Mouse (Mus musculus) embryonic facial prominence, embryonic 10.5 days (tissue): ENCODE data around the gene Ltbp4. TPM values are rescaled to one million over a fixed set of nuclear protein-coding genes. Genes with fewer than 3 reads are reported as not detected.

Experiments used
- DNase-seq: peaks from one replicate; pipeline ENCODE4 v3.0.0-alpha.2; 2017; ENCODE audit warnings: low spot score
- H3K27ac ChIP-seq: fragments of 300-500 bp; sonication (generic); replicated peaks from 2 replicates; pipeline ENCODE4 v1.5.1; 2016; ENCODE audit warnings: mild to moderate bottlenecking
- H3K27me3 ChIP-seq: fragments of 300-500 bp; sonication (generic); replicated peaks from 2 replicates; pipeline ENCODE4 v1.6.1; 2016; ENCODE audit warnings: low read depth, mild to moderate bottlenecking; ENCODE audit not compliant: poor library complexity, severe bottlenecking
- H3K36me3 ChIP-seq: fragments of 300-500 bp; sonication (generic); replicated peaks from 2 replicates; pipeline ENCODE4 v1.6.1; 2016; ENCODE audit warnings: mild to moderate bottlenecking, moderate library complexity
- H3K4me1 ChIP-seq: fragments of 300-500 bp; sonication (generic); 2 replicates; pipeline ENCODE4 v1.6.1; 2016
- H3K4me3 ChIP-seq: fragments of 300-500 bp; sonication (generic); 2 replicates; pipeline ENCODE4 v1.5.1; 2016; ENCODE audit warnings: mild to moderate bottlenecking, moderate library complexity
- H3K9me3 ChIP-seq: fragments of 300-500 bp; sonication (generic); 2 replicates; pipeline ENCODE4 v1.6.1; 2016; ENCODE audit warnings: mild to moderate bottlenecking
- WGBS: fragments of 180-500 bp; shearing (Covaris S2); methylation state at CpG from one replicate; pipeline ENCODE4 v1.1.7; 2016; 5-methylcytosine and 5-hydroxymethylcytosine counted together
- polyA plus RNA-seq: library from polyadenylated mRNA; unstranded; fragments of >200 nt; fragmentation: Nextera tagmentation; extraction: Ambion mirVana; gene quantifications from 2 replicates; pipeline ENCODE4 v1.2.1, GENCODE M21; 2016

Gene Ltbp4
- polyA plus RNA-seq, 1 experiment from 2014 or later, result 8.8 TPM

GRCm38 (mm10) chr7:27323001-27323400, 14.5 kb downstream of the Ltbp4 start:
- Histone ChIP-seq H3K27me3 (peaks cover 76% of the 10 kb centered on the region), H3K36me3 (no peaks in the 10 kb centered on the region), H3K27ac (no peak overlapping the region), H3K4me1 (peaks cover 26% of the 10 kb centered on the region), H3K4me3 (no peak overlapping the region), H3K9me3 (no peaks in the 10 kb centered on the region)
- no peak for DNase-seq
- WGBS, result 90% methylated on average over 5 of the region's 5 CpGs

DNA sequence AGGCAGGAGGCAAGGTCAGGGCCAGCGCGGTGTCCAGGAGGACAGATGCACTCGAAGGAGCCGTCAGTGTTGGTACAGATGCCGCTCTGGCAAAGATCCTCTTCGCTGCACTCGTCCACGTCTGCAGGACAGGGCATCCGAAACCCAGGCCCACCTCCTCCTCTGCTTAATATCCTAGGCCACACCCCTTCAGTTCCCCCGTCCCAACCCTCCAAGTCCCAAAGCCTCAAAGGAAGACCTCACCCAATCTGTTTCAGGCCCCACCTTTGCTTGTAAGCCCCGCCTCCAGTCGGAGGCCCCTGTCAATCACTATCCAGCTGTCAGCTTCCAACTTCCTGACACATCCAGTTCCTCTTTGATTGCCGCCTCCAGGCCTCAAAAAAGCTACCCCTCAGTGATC, 15.2 kb downstream of the Ltbp4 start:
- Histone ChIP-seq H3K9me3 (no peaks in the 10 kb centered on the region), H3K4me3 (no peak overlapping the region; the same call in 1 of the 2 replicates), H3K27ac (no peak overlapping the region), H3K36me3 (no peaks in the 10 kb centered on the region), H3K27me3 (peaks cover 69% of the 10 kb centered on the region), H3K4me1 (peaks cover 26% of the 10 kb centered on the region)
- DNase-seq, result no peak
- WGBS, result 14% methylated on average over 13 of the region's 13 CpGs

DNA sequence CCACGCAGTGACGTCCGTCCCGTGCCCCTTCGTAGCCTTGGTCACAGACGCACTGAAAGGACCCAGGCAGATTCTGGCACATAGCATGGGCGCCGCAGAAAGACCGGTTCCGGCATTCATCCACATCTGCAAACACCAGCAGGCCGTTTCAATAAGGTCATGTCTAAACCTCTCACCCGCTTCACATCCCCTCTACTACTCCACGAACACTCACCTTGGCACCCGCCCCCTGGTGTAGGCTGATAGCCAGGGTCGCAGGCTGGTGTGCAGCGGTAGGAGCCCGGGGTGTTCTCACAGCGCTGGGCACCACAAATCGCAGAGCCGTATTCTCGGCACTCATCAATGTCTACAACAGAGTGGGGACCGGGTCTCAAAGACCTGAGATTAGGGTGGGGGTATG, 18.1 kb downstream of the Ltbp4 start:
- peaks cover 40% of the 10 kb centered on the region for H3K27me3 ChIP-seq
- no peak overlapping the region for H3K4me3 ChIP-seq
- no peak for DNase-seq
- H3K4me1 ChIP-seq, result peaks cover 13% of the 10 kb centered on the region
- H3K36me3 ChIP-seq, result no peaks in the 10 kb centered on the region
- peaks cover 2% of the 10 kb centered on the region; the same call in 1 of the 2 replicates for H3K9me3 ChIP-seq
- no peak overlapping the region for H3K27ac ChIP-seq
- WGBS, result 91% methylated on average over 22 of the region's 22 CpGs

GRCm38 (mm10) chr7:27315958-27316357, 21.5 kb downstream of the Ltbp4 start:
- peak; percentile 49 for DNase-seq
- WGBS, result 33% methylated on average over 7 of the region's 7 CpGs

DNA sequence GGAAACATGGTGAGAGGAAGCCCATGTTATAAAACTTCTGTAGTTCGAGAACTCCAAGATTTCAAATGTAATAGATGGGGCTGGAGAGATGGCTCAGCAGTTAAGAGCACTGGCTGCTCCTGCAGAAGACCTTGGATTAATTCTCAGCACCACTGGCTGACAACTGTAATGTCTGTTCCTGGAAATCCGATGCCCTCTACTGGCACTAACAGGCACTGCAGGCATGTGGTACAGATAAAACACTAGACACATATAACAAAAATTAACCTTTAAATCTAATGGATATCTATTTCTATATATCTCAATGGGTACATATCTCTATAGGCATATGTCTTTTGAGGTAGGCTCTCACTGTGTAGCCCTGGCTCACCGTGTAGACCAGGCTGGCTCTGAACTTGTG, 23.1 kb downstream of the Ltbp4 start:
- WGBS, result 90% methylated on average over 3 of the region's 3 CpGs

More at GRCm38 (mm10) chr7:27315958-27316357, 21.5 kb downstream of the Ltbp4 start:
- H3K36me3 ChIP-seq, result no peaks in the 10 kb centered on the region; the same call in 1 of the 2 replicates
- peaks cover 18% of the 10 kb centered on the region for H3K27me3 ChIP-seq
- peaks cover 20% of the 10 kb centered on the region for H3K9me3 ChIP-seq
- H3K27ac ChIP-seq, result no peak overlapping the region
- H3K4me1 ChIP-seq, result peaks cover 7% of the 10 kb centered on the region
- H3K4me3 ChIP-seq, result no peak overlapping the region

GRCm38 (mm10) chr7:27311651-27312284, 25.7 kb downstream of the Ltbp4 start:
- Histone ChIP-seq H3K4me3 (no peak overlapping the region), H3K4me1 (peaks cover 32% of the 10 kb centered on the region), H3K27ac (no peak overlapping the region), H3K9me3 (peaks cover 20% of the 10 kb centered on the region), H3K27me3 (peaks cover 41% of the 10 kb centered on the region), H3K36me3 (no peaks in the 10 kb centered on the region; the same call in 1 of the 2 replicates)
- DNase-seq, result no peak
- WGBS, result 91% methylated on average over 12 of the region's 12 CpGs

More for the DNA sequence above, 23.1 kb downstream of the Ltbp4 start:
- Histone ChIP-seq H3K27ac (no peak overlapping the region), H3K4me3 (no peak overlapping the region), H3K27me3 (peaks cover 28% of the 10 kb centered on the region), H3K4me1 (peaks cover 15% of the 10 kb centered on the region), H3K36me3 (no peaks in the 10 kb centered on the region; the same call in 1 of the 2 replicates), H3K9me3 (peaks cover 20% of the 10 kb centered on the region)
- DNase-seq, result no peak

DNA sequence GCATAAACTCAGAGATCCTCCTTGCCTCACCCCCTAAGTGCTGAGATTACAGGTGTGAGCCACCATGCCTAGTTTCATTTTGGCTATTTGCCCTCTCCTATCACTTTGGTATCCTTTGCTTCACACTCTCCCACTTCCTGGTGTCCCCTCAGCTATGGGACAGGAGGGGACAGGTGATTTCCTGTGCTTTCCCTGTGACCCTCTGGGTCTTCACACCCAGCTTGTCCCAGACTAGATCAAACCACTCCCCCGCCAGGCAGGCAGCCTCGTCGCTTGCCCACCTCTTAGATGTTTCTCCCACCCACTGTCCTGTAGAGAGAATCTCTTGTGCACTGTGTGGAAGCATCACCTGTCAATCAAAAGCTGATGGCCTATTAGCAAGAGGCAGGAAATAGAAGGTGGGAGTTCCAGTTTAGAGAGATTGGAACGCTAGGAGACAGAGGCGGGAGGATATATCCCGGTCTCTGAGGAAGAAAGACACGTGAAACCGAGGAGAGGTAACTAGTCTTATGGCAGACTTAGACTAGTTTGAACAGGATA, 26.4 kb downstream of the Ltbp4 start:
- no peak overlapping the region for H3K27ac ChIP-seq
- H3K27me3 ChIP-seq, result peaks cover 41% of the 10 kb centered on the region
- H3K9me3 ChIP-seq, result peaks cover 20% of the 10 kb centered on the region
- H3K36me3 ChIP-seq, result no peaks in the 10 kb centered on the region; the same call in 1 of the 2 replicates
- no peak for DNase-seq
- 45% methylated on average over 8 of the region's 8 CpGs for WGBS
- no peak overlapping the region for H3K4me3 ChIP-seq
- H3K4me1 ChIP-seq, result peaks cover 29% of the 10 kb centered on the region

- peaks cover 44% of the 10 kb centered on the region for H3K27me3 ChIP-seq
- H3K4me3 ChIP-seq, result peak overlapping the region; percentile 49
- DNase-seq, result no peak
- 7% methylated on average over 17 of the region's 17 CpGs for WGBS
- H3K27ac ChIP-seq, result no peak overlapping the region
- peaks cover 20% of the 10 kb centered on the region for H3K9me3 ChIP-seq
- H3K36me3 ChIP-seq, result no peaks in the 10 kb centered on the region; the same call in 1 of the 2 replicates
- H3K4me1 ChIP-seq, result peaks cover 26% of the 10 kb centered on the region
Observed at GRCm38 (mm10) chr7:27310306-27310705, 27.2 kb downstream of the Ltbp4 start.

GRCm38 (mm10) chr7:27309832-27310231, 27.7 kb downstream of the Ltbp4 start:
- no peak overlapping the region for H3K27ac ChIP-seq

GRCm38 (mm10) chr7:27308821-27309549, 28.5 kb downstream of the Ltbp4 start:
- Histone ChIP-seq H3K9me3 (peaks cover 13% of the 10 kb centered on the region), H3K27ac (no peak overlapping the region), H3K27me3 (peaks cover 56% of the 10 kb centered on the region), H3K4me3 (peak overlapping the region; percentile 52), H3K36me3 (no peaks in the 10 kb centered on the region; the same call in 1 of the 2 replicates), H3K4me1 (peaks cover 26% of the 10 kb centered on the region)
- peak; percentile 65 for DNase-seq
- 7% methylated on average over 28 of the region's 28 CpGs for WGBS

More at GRCm38 (mm10) chr7:27309832-27310231, 27.7 kb downstream of the Ltbp4 start:
- peaks cover 26% of the 10 kb centered on the region for H3K4me1 ChIP-seq
- peaks cover 20% of the 10 kb centered on the region for H3K9me3 ChIP-seq
- no peak for DNase-seq
- H3K4me3 ChIP-seq, result no peak overlapping the region
- H3K36me3 ChIP-seq, result no peaks in the 10 kb centered on the region; the same call in 1 of the 2 replicates
- H3K27me3 ChIP-seq, result peaks cover 48% of the 10 kb centered on the region
- WGBS, result 32% methylated on average over 3 of the region's 3 CpGs

DNA sequence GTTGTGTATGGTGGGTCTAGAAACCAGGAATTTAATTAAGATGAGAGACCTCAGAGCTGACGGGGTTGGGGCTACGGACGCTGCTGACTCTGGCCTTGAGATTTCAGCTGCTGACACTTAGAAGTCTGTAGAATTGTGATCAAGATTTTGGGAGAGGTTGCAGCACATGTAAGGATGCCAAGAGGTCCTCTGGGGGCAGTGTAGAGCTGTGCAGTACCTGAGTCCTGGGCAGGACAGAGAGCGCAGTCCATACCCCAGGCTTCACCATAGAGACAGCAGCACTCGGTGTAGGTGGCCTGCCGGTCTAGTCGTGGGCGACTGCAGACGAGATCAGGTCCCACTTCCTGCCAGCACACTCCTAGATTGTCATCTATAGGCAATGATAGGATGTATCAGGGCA, 29.9 kb downstream of the Ltbp4 start:
- Histone ChIP-seq H3K4me1 (peaks cover 26% of the 10 kb centered on the region), H3K27ac (no peak overlapping the region), H3K9me3 (no peaks in the 10 kb centered on the region), H3K4me3 (no peak overlapping the region), H3K36me3 (no peaks in the 10 kb centered on the region), H3K27me3 (peaks cover 67% of the 10 kb centered on the region)
- 59% methylated on average over 9 of the region's 9 CpGs for WGBS
- no peak for DNase-seq

- no peaks in the 10 kb centered on the region for H3K36me3 ChIP-seq
- H3K4me1 ChIP-seq, result peaks cover 26% of the 10 kb centered on the region
Observed at GRCm38 (mm10) chr7:27306161-27307160, 31.0 kb downstream of the Ltbp4 start.

More at GRCm38 (mm10) chr7:27306161-27307160, 31.0 kb downstream of the Ltbp4 start:
- WGBS, result 77% methylated on average over 24 of the region's 24 CpGs
- Histone ChIP-seq H3K27me3 (peaks cover 59% of the 10 kb centered on the region), H3K9me3 (no peaks in the 10 kb centered on the region), H3K4me3 (no peak overlapping the region), H3K27ac (no peak overlapping the region)
- DNase-seq, result peak; percentile 59
